Mouse (Mus musculus) heart, embryonic 10.5 days (tissue): ENCODE results near the gene Cyp19a1. TPM values are rescaled to one million over a fixed set of nuclear protein-coding genes. Genes with fewer than 3 reads are reported as not detected.

Experiments
- DNase-seq: peaks from one replicate; pipeline ENCODE4 v3.0.0-alpha.2; 2017; ENCODE audit warnings: low spot score
- H3K27ac ChIP-seq: fragments of 300-500 bp; sonication (generic); 2 replicates; pipeline ENCODE4 v1.5.1; 2016; ENCODE audit warnings: mild to moderate bottlenecking
- H3K27me3 ChIP-seq: fragments of 300-500 bp; sonication (generic); 2 replicates; pipeline ENCODE4 v1.6.1; 2016; ENCODE audit warnings: mild to moderate bottlenecking; ENCODE audit not compliant: poor library complexity, insufficient read depth, severe bottlenecking
- H3K36me3 ChIP-seq: fragments of 300-500 bp; sonication (generic); 2 replicates; pipeline ENCODE4 v1.6.1; 2016; ENCODE audit warnings: mild to moderate bottlenecking, moderate library complexity
- H3K4me1 ChIP-seq: fragments of 300-500 bp; sonication (generic); 2 replicates; pipeline ENCODE4 v1.6.1; 2016; ENCODE audit warnings: mild to moderate bottlenecking
- H3K4me3 ChIP-seq: fragments of 300-500 bp; sonication (generic); 2 replicates; pipeline ENCODE4 v1.5.1; 2016; ENCODE audit warnings: mild to moderate bottlenecking, moderate library complexity
- H3K9me3 ChIP-seq: fragments of 300-500 bp; sonication (generic); 2 replicates; pipeline ENCODE4 v1.6.1; 2016; ENCODE audit warnings: mild to moderate bottlenecking, moderate library complexity
- WGBS: fragments of 180-500 bp; shearing (Covaris S2); methylation state at CpG from one replicate; pipeline ENCODE4 v1.1.7; 2016; 5-methylcytosine and 5-hydroxymethylcytosine counted together
- polyA plus RNA-seq: library from polyadenylated mRNA; unstranded; fragments of >200 nt; fragmentation: Nextera tagmentation; extraction: Ambion mirVana; gene quantifications from 2 replicates; pipeline ENCODE4 v1.2.1, GENCODE M21; 2016

Gene Cyp19a1
- polyA plus RNA-seq, 1 experiment from 2014 or later, result not detected

DNA sequence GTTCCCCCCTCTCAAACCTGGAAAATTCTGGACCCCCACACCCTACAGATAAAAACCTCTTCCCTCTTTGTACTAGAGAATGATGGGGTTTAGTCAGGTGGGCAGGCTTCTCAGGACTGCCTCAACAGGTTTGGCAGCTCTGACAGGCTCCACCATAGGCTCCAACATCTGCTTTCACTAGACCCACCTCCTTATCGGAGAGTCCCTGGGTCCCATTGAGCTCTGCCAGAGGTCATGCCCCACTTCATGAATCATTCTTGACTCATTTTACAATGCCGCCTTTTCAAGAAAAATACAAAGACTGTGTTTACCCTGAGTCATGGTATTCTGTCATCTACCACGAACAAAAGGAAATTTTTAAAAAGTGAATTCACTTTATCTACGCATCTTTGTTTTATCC lies 3.2 kb downstream of the Cyp19a1 start:
- DNase-seq, result no peak
- Histone ChIP-seq H3K9me3 (no peaks in the 10 kb centered on the region), H3K4me3 (no peak overlapping the region), H3K27ac (no peak overlapping the region), H3K4me1 (no peaks in the 10 kb centered on the region), H3K27me3 (no peaks in the 10 kb centered on the region), H3K36me3 (no peaks in the 10 kb centered on the region)
- 76% methylated on average over 4 of the region's 4 CpGs for WGBS

GRCm38 (mm10) chr9:54244869-54245665 lies 22.8 kb downstream of the Cyp19a1 start:
- H3K27me3 ChIP-seq, result no peaks in the 10 kb centered on the region

DNA sequence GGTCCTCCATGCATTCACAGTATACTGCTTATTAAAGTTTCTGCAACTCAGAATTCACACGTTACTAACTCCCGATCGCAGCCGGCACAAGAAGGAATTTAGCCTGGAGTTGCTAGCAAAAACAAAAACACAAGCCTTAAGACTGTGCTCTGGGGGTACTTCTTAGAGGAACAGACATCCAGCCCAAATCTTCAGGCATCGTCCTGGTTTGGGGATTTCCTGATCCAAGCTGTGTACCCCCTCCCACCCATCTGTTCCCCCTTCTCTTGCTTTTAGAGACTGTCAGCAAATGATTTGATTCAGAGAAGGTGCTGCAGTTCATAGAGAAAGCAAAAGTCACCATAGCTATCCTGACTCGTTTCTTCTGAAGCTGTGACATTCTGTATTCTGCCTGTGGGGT lies 40.3 kb downstream of the Cyp19a1 start:
- Histone ChIP-seq H3K4me1 (no peaks in the 10 kb centered on the region), H3K27me3 (no peaks in the 10 kb centered on the region), H3K36me3 (no peaks in the 10 kb centered on the region), H3K9me3 (no peaks in the 10 kb centered on the region), H3K27ac (no peak overlapping the region), H3K4me3 (no peak overlapping the region)
- DNase-seq, result no peak
- WGBS, result 65% methylated on average over 6 of the region's 6 CpGs

More at GRCm38 (mm10) chr9:54244869-54245665, 22.8 kb downstream of the Cyp19a1 start:
- DNase-seq, result no peak
- Histone ChIP-seq H3K9me3 (no peaks in the 10 kb centered on the region), H3K4me1 (no peaks in the 10 kb centered on the region), H3K36me3 (no peaks in the 10 kb centered on the region), H3K27ac (no peak overlapping the region), H3K4me3 (no peak overlapping the region)
- WGBS, result 60% methylated on average over 3 of the region's 3 CpGs

DNA sequence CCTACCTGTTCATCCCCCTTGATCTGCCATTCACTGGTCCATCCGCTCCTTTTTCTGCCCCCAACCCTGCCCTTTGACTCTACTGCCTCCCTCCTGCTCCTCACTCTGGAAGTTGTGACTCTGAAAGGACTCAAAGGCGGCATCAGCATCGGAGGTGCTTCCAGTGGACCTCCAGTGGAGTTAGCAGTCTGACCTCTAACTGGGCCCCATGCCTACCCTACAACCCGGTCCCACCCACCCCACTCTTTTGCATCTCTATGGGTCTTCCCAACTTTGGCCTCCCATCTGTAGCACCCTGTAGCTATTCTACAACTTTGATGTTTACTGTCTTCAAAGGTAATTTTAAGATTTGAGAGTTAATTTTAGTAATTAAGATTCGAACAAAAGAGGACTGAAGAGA lies 51.4 kb downstream of the Cyp19a1 start:
- no peaks in the 10 kb centered on the region for H3K36me3 ChIP-seq
- no peak overlapping the region for H3K4me3 ChIP-seq
- no peak overlapping the region for H3K27ac ChIP-seq
- 62% methylated on average over 5 of the region's 5 CpGs for WGBS
- H3K9me3 ChIP-seq, result no peaks in the 10 kb centered on the region
- no peaks in the 10 kb centered on the region for H3K27me3 ChIP-seq
- no peaks in the 10 kb centered on the region for H3K4me1 ChIP-seq
- no peak for DNase-seq

DNA sequence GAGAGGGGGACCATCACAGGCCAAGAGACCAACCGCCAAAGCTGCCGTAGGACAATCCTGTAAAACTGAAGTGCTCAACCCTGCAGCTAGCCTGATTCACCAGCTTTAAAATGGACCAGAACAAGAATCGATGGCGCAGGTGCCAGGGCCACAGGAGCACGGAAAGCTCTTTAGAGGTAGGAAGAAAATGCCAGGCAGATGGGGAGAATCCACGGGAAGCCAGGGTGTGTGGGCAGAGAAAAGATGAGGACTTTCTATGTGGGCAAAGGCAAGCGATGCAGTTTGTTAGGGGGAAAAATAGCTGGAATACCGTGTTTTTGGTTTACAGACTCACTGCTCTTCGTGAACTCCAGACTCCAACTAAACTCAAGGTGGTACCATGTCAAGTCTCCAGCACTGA lies 53.0 kb downstream of the Cyp19a1 start:
- Histone ChIP-seq H3K27ac (no peak overlapping the region), H3K27me3 (no peaks in the 10 kb centered on the region), H3K36me3 (no peaks in the 10 kb centered on the region), H3K4me3 (no peak overlapping the region), H3K4me1 (no peaks in the 10 kb centered on the region), H3K9me3 (no peaks in the 10 kb centered on the region)
- no peak for DNase-seq
- WGBS, result 88% methylated on average over 9 of the region's 9 CpGs

- H3K4me1 ChIP-seq, result no peaks in the 10 kb centered on the region
- H3K27me3 ChIP-seq, result no peaks in the 10 kb centered on the region
- H3K27ac ChIP-seq, result no peak overlapping the region
- 67% methylated on average over 5 of the region's 5 CpGs for WGBS
- DNase-seq, result no peak
- H3K36me3 ChIP-seq, result no peaks in the 10 kb centered on the region
- no peak overlapping the region for H3K4me3 ChIP-seq
- H3K9me3 ChIP-seq, result no peaks in the 10 kb centered on the region
These were observed 73.1 kb downstream of the Cyp19a1 start for GRCm38 (mm10) chr9:54194790-54195189.

DNA sequence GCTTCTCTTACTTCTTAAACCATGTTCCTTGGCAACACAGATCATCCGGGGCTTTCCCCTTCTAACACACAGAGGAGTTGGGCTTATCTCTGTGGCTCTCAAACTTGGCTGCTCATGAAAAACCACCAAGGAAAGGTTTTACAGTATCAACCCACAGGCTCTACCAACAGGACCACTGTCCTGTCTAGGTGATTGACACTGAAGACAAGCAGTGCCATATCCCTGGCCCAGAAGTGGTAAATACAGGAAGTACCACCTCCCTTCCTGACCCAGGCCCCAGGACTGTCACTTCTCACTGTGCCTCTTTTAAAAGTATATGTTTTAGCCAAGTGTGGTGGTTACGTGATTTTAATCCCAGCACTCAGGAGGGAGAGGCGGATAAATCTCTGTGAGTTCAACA lies 76.5 kb downstream of the Cyp19a1 start:
- H3K4me3 ChIP-seq, result no peak overlapping the region
- H3K36me3 ChIP-seq, result no peaks in the 10 kb centered on the region
- H3K9me3 ChIP-seq, result no peaks in the 10 kb centered on the region
- WGBS, result 67% methylated on average over 3 of the region's 3 CpGs
- H3K4me1 ChIP-seq, result no peaks in the 10 kb centered on the region
- no peak overlapping the region for H3K27ac ChIP-seq
- no peak for DNase-seq
- no peaks in the 10 kb centered on the region for H3K27me3 ChIP-seq

DNA sequence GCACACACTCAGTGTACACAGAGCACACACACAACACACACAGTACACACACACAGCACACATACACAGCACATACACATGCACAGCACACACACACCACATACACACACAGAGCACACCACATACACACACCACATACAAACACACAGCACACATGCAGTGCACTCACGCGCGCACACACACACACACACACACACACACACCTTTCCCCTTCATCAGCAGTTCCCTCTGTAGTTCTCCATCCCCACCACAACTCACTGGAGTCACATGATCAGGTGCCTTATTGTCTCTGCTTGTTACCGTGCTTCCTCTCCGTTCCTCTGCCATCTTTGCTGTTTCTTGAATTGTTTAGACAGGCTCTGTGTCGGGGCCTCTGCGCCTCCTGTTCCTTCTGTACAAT lies 85.4 kb downstream of the Cyp19a1 start:
- H3K4me1 ChIP-seq, result no peaks in the 10 kb centered on the region
- H3K4me3 ChIP-seq, result no peak overlapping the region
- H3K27me3 ChIP-seq, result no peaks in the 10 kb centered on the region
- WGBS, result 75% methylated on average over 7 of the region's 7 CpGs
- H3K36me3 ChIP-seq, result no peaks in the 10 kb centered on the region
- DNase-seq, result no peak
- no peaks in the 10 kb centered on the region for H3K9me3 ChIP-seq
- no peak overlapping the region for H3K27ac ChIP-seq

- DNase-seq, result no peak
- H3K27ac ChIP-seq, result no peak overlapping the region
- H3K36me3 ChIP-seq, result no peaks in the 10 kb centered on the region
- no peaks in the 10 kb centered on the region for H3K4me1 ChIP-seq
- H3K9me3 ChIP-seq, result no peaks in the 10 kb centered on the region
- 14% methylated on average over 2 of the region's 2 CpGs for WGBS
- no peaks in the 10 kb centered on the region for H3K27me3 ChIP-seq
- H3K4me3 ChIP-seq, result no peak overlapping the region
These were observed 86.6 kb downstream of the Cyp19a1 start for GRCm38 (mm10) chr9:54181330-54181729.

DNA sequence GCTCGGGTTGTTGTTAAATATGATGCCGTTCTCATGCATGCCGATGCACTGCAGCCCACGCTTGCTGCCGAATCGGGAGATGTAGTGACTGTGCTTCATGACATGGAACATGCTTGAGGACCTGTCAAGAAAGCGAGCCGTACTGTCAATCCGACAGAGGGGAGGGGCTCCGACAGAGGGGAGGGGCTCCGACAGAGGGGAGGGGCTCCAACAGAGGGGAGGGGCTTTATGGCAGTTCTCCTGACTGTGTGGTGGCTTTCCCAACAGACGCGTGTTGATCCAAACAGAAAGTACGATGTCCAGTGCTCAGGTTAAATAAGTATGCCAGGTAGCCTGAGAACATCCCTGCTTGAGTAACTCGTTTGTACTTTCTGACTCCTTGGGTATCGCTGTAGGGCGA lies 87.7 kb downstream of the Cyp19a1 start:
- H3K9me3 ChIP-seq, result no peaks in the 10 kb centered on the region
- no peak overlapping the region for H3K27ac ChIP-seq
- no peak for DNase-seq
- no peaks in the 10 kb centered on the region for H3K36me3 ChIP-seq
- 71% methylated on average over 17 of the region's 17 CpGs for WGBS
- H3K4me1 ChIP-seq, result no peaks in the 10 kb centered on the region
- no peak overlapping the region for H3K4me3 ChIP-seq
- H3K27me3 ChIP-seq, result no peaks in the 10 kb centered on the region

GRCm38 (mm10) chr9:54169489-54169888 lies 98.4 kb downstream of the Cyp19a1 start:
- DNase-seq, result no peak
- no peak overlapping the region for H3K27ac ChIP-seq

DNA sequence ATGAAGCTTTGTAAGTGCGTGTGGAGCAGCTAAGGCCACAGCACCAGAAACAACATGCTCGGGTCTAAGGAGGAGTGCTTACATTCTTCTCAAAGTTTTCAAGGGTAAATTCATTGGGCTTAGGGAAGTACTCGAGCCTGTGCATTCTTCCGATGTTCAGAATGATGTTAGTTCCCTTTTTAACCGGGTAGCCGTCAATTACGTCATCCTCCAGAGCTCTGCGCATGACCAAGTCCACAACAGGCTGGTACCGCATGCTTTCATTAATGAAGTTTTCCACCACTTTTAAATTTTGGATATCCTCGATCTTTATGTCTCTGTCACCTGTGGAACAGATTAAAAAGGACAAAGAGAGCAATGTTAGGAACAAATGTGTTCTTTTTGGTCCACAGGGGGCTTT lies 99.5 kb downstream of the Cyp19a1 start:
- H3K4me3 ChIP-seq, result no peak overlapping the region
- 81% methylated on average over 10 of the region's 10 CpGs for WGBS
- no peaks in the 10 kb centered on the region for H3K4me1 ChIP-seq
- no peaks in the 10 kb centered on the region for H3K27me3 ChIP-seq
- no peak for DNase-seq
- no peak overlapping the region for H3K27ac ChIP-seq
- H3K36me3 ChIP-seq, result no peaks in the 10 kb centered on the region
- H3K9me3 ChIP-seq, result no peaks in the 10 kb centered on the region

More at GRCm38 (mm10) chr9:54169489-54169888, 98.4 kb downstream of the Cyp19a1 start:
- Histone ChIP-seq H3K4me3 (no peak overlapping the region), H3K4me1 (no peaks in the 10 kb centered on the region), H3K27me3 (no peaks in the 10 kb centered on the region), H3K36me3 (no peaks in the 10 kb centered on the region), H3K9me3 (no peaks in the 10 kb centered on the region)
- 51% methylated on average over 5 of the region's 5 CpGs for WGBS

DNA sequence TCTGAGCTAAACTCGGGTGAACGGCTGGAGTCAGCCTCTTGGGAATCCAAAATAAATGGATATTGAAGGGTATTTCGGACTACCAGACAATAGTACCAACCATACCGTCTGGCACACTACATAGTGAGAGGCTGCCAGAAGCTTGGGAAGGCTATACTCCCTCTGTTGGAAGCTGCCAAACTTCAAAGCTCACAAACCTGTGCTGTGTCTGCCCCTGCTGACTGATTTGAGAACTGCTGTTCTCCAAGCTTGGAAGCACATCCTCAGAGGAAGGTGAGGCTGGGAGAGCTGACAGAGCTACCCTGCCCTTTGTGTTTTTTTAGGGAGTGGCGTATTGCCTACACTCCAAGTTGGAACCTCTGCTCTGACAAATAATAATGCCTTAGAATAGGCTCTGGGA lies 104.8 kb downstream of the Cyp19a1 start:
- H3K36me3 ChIP-seq, result no peaks in the 10 kb centered on the region
- no peak overlapping the region for H3K27ac ChIP-seq
- no peak overlapping the region for H3K4me3 ChIP-seq
- no peaks in the 10 kb centered on the region for H3K27me3 ChIP-seq
- H3K4me1 ChIP-seq, result no peaks in the 10 kb centered on the region
- 70% methylated on average over 5 of the region's 5 CpGs for WGBS
- DNase-seq, result no peak
- no peaks in the 10 kb centered on the region for H3K9me3 ChIP-seq

DNA sequence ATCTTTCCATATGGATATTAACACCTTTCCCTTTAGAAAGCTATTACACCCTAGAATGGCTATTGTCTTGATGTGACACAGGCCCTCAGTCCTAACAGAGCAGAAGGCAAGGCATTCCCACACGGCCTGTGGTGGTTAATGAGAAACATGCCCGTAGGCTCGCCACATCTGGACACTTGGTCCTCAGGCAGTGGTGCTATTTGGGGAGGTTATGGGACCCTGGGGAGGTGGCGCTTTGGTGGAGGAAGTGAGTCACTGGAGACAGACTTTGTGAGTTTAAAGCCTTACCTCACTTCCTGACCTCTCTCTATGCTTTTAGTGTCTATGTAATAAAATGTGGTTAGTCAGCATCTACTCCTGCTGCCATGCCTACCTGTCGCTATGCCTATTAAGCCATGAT lies 114.2 kb downstream of the Cyp19a1 start:
- WGBS, result 78% methylated on average over 5 of the region's 5 CpGs
- Histone ChIP-seq H3K9me3 (no peaks in the 10 kb centered on the region), H3K36me3 (no peaks in the 10 kb centered on the region), H3K4me1 (no peaks in the 10 kb centered on the region), H3K27me3 (no peaks in the 10 kb centered on the region), H3K4me3 (no peak overlapping the region), H3K27ac (no peak overlapping the region)
- DNase-seq, result no peak
